Mouse (Mus musculus): ENCODE measurements around the gene Cyb5r3.

Gene Cyb5r3

DNA sequence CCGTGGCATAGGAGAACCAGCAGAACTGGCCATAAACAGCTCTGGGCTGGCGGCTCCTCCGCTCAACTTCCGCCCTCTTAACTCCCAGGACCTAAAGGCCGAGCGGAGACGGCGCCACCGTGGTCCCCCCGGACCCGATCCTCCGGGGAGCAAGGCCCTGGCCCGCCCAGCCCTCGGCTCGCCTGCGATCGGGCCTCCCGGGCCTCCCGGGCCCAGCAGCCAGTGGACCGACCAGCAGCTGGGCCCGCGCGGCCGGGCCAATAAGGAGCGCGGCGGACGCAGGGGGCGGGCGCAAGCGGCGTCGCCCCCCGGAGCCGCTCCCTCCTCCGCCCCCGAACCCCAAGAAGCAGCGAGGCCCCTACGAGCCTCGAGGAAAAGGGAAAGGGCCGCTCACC is 23.6 kb downstream of the Cyb5r3 start:
- DNase-seq, result no peak

DNA sequence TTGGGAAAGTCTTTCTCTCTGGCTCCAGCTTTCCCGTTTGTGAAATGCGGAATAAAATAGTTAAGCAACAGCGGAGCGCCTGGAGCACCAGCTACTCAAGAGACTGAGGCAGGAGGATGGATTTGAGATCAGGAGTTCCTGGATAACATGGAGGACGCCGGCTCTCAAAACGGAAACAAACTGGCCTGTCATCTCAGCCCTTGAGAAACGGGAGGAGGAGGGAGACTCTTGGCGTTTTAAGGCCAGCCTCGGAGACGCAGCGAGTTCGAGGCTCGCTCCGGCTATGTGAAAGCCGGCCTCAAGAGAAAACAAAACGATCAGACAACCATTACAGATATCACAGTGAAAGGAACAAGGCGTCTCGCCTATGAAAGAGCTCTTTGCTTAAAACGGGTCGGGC is 24.0 kb downstream of the Cyb5r3 start:
- DNase-seq, result no peak

DNA sequence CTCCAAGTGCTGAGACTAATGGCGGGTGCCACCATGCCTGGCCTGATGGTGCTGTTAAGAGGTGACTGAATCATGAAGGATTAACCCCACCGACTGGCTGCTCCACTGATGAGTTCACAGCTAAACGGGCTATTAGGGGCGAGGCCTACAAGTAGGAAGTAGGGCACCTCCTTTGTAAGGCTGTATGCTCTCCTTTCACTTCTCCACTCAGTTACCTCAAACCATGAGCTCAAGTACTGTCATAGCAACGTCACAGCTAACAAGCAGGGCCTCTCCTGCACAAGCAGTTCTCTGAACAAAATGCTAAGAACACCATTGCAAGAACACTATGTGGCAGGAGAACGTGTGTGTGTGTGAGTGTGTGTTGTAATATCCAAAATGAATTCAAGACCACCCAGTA is 26.9 kb downstream of the Cyb5r3 start:
- DNase-seq, result no peak

DNA sequence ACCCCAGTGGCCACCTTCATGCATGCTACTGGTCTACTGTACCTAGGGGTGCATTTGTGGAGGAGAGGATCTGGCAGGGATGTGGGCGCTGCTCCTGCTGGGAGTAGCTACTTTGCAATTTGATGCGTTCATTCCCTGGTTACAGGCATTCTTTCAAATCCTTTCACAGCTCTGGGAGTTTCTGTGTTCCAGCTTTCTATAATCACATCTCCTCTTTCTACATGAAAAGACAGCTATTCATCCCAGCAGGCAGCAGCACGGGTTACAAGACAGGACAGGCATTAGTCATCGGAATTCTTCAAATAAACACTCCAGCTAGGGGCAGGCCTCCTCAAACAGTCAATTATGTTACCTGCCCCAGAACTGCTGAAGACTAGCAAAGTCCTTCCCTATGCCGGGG is 29.5 kb downstream of the Cyb5r3 start:
- DNase-seq, result no peak

- no peak for DNase-seq
Observed at GRCm38 (mm10) chr15:83135654-83136053, 36.7 kb downstream of the Cyb5r3 start.

GRCm38 (mm10) chr15:83134671-83135070 is 37.7 kb downstream of the Cyb5r3 start:
- no peak for DNase-seq

DNA sequence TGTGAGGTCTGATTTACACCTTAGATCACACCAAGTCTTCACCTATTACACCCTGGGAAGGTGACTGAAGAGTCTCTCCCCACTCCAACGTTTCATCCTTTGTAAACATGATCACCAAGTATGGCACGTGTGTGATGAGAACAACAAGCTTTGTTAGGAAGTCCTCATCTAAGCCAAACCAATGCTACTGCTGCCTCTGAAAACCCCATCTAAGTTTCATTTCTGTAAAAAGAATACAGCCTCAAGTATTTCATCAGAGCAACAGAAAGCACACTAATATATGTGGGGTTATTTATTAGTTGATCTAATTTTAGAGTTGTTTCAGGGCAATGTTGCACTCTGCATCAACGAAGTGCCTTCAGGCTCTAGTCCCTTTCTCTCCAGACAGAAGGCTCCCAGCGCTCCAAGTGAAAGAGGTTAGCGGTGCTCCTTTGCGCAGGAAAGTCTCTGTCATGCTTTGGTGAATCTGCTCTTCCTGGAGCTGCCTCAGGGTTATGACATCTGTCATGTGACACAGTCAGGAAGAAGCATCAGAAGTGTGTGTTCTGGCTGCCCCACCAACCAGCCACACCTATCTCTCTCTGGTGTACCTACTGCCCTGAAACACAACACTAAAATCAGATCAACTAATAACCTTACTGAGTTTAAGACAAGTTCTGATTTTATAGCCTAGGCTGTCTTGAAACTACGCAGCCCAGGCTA is 42.7 kb downstream of the Cyb5r3 start:
- DNase-seq, result no peak

- peak in 1 of 2 experiments; percentile 78 for DNase-seq
Observed at GRCm38 (mm10) chr15:83127037-83127436, 45.4 kb downstream of the Cyb5r3 start.

- no peak for DNase-seq
Observed at GRCm38 (mm10) chr15:83126582-83126981, 45.8 kb downstream of the Cyb5r3 start.

- no peak for DNase-seq
Observed at GRCm38 (mm10) chr15:83124625-83125024, 47.8 kb downstream of the Cyb5r3 start.

DNA sequence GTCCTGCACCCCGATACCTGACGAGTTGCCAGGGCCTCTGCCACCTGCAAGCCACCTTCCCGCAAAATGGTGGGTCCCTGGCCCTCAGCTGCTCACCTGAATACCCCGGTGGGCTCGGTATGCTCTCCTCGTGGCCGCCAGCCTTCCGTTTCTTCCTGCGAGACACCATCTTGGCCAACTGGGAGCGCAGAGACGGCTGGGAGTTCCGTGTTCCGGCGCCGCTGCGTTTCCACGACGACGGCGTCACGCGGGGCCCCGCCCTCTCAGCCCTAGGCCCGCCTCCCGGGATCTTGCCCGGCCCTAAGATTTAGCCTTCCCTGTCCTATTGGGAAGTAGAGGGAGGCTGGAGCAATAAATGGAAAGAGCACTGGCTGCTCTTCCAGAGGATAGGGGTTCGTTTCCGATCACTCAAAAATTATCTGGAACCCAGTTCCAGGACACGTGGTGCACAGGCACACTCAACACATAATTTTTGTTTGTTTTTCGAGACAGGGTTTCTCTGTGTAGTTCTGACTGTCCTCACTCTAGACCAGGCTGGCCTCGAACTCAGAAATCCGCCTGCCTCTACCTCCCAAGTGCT is 49.7 kb downstream of the Cyb5r3 start, which contains the start of gene Rrp7a:
TSS of gene Rrp7a (minus strand) at position 236 of the 580 bp plus-strand sequence.
- peak; percentile 94 to 95 for DNase-seq

DNA sequence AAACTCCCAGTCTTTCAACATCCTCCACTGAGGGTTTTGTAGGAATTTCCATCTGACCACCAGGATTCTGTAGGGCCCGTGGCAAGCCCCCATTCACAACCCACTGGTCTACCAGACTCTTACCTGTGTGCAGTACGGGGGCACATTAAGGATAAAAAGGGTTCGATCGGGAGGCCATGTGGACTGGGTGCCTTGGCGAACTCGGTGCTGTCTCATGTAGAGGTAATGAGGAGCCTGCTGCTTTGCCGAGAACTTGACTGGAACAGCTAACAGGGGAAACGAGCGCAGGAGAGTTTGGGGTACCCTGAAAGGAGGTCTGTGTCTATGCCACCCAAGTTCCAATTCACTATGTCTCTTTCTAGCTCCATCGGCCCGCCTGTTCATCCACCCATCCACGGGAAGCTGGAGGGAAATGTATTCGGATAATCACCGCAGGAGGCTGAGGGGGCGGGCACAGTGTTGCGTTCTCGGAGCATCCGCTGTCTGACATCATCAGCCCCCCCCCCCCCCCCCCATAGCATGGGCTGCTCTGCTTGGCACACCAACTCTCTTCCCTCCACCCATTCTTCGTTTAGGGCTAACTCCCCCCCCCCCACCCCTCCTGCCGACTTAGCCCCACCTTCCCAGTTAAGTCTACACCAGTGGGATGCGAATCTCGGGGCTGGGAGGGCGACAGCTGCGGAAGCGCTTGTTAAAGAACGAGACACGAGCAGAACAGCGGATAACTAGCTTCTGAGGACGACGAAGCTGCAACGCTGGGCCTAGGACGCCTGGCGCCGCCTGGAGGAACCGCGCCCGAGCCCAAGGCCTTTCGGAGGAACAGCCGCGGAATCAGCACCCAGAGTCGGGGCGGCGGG is 50.5 kb downstream of the Cyb5r3 start:
- peak; percentile 50 to 55 for DNase-seq

DNA sequence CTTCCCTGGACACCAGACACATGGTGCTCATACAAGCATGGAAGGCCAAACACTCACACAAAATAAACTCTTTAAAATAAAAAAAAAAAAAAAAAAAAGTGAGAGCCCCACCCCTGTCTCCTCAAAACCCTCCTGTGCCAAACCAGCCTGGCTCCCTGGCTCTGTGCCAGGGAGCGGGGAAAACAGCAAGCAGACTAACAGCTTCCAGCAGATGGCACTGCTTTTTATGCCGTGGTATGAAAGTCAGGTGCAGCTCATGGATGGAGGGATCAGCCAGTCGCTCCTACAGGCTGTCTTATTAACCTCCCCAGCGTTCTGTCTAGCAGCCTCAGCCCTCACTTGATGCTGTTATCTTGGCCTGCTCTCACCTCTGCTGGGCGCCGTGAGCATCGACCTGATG is 54.0 kb downstream of the Cyb5r3 start:
- DNase-seq, result peak in 1 of 2 experiments; percentile 47

DNA sequence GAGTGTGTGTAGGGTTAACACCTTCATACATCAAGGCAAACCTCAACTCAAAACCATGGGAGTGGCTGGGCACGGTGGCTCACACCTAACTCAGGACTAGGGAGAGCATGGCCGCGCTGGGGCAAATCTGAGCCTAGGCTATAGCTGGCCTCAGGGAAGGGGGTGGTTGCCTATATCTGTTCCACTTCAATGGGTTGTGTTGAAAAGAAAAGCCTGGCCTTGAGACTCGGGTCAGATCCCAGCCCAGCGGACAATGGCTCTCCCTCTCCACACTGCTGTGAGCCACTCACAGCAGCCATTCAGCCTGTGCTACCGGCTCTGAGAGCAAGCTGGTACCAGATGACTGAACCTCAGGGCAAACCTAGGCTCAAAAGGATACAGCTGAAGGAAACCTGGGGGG is 57.3 kb downstream of the Cyb5r3 start:
- no peak for DNase-seq

- DNase-seq, result no peak
Observed at GRCm38 (mm10) chr15:83114106-83114505, 58.3 kb downstream of the Cyb5r3 start.

- peak; percentile 78 to 84 for DNase-seq
Observed at GRCm38 (mm10) chr15:83112898-83113297, 59.5 kb downstream of the Cyb5r3 start.

GRCm38 (mm10) chr15:83111874-83112273 is 60.5 kb downstream of the Cyb5r3 start:
- no peak for DNase-seq

GRCm38 (mm10) chr15:83111290-83111689 is 61.1 kb downstream of the Cyb5r3 start:
- DNase-seq, result no peak

DNA sequence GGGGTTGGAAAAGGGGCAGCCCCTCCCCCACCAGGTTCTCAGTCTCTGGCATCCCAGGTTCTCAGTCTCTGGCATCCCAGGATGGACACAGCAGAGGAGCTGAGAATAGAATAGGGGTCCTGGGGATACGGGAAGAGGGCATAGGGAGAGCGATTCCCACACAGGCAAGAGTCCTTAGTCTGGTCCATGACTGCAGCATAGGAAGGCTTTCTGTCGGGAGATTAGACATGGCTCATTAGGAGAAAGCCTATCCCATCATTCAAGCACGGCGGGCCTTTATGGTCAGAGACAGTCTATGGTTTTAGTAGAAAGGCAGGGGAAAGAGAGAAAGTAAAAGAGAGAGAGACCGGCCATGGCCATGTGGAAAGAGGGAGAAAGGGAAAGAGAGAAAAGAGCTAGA is 64.6 kb downstream of the Cyb5r3 start:
- no peak for DNase-seq

- no peak for DNase-seq
Observed at GRCm38 (mm10) chr15:83106426-83106825, 66.0 kb downstream of the Cyb5r3 start.

All from lung, postnatal 4 days (tissue).